In the genomic region with DNA sequence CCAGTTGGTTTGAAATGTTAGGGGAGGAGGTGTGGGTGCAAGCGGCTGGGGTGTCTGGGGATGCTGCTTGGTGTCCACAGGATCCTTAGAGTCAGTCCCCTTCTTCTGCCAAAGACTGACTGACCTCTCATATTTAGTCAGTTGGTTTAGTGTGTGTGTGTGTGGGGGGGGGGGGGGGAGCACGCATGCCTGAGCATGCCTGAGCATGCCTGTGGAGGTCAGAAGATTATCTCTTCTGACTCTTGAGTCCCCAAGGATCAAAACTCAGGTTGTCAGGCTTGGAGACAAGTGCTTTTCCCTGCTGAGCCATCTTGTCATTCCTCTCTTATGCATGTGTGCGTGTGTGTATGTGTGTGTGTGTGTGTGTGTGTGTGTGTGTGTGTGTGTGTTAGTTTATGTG, we compare ENCODE assay signal across 21 mouse cellular contexts.
"Had no signal": no experiment of that assay in that cellular context is flagged by ENCODE, and none has a peak within 500 bp of the region (broad histone marks: within the 10 kb centered on the region; RNA-seq: fewer than 3 reads in every experiment).

No protein-coding gene starts in this region.

- H3K9me3 ChIP-seq: liver, embryonic 12.5 days; liver, embryonic 15.5 days; lung, embryonic 15.5 days; midbrain, embryonic 10.5 days; midbrain, embryonic 13.5 days; stomach, embryonic 15.5 days had no signal

- H3K4me2 ChIP-seq: limb, embryonic 13.5 days; liver, embryonic 12.5 days; liver, embryonic 15.5 days; lung, embryonic 15.5 days; midbrain, embryonic 13.5 days; stomach, embryonic 15.5 days had no signal

- H3K9ac ChIP-seq: limb, embryonic 13.5 days; liver, embryonic 12.5 days; liver, embryonic 15.5 days; lung, embryonic 15.5 days; midbrain, embryonic 13.5 days; stomach, embryonic 15.5 days had no signal

- H3K4me3 ChIP-seq: left cerebral cortex, adult 2 months; limb, embryonic 13.5 days; liver, embryonic 12.5 days; liver, embryonic 15.5 days; lung, embryonic 15.5 days; megakaryocyte, embryonic 14.5 days; midbrain, embryonic 10.5 days; midbrain, embryonic 13.5 days; stomach, embryonic 15.5 days had no signal

- H3K27me3 ChIP-seq: limb, embryonic 13.5 days; liver, embryonic 12.5 days; liver, embryonic 15.5 days; lung, embryonic 15.5 days; megakaryocyte, embryonic 14.5 days; midbrain, embryonic 13.5 days; stomach, embryonic 15.5 days had no signal

- DNase-seq: kidney, adult 8-10 months; kidney, postnatal 36 days; layer of hippocampus, postnatal 36 days; liver; lung, adult 18-20 months; lung, postnatal 10 days; lung, postnatal 36 days; right cerebral cortex, postnatal 25 days; spleen, adult 18-20 months; thymus, postnatal 25 days had no signal

- H3K4me1 ChIP-seq: lung, embryonic 15.5 days; stomach, embryonic 15.5 days had no signal

- ATAC-seq: liver, embryonic 12.5 days; midbrain, embryonic 16.5 days had no signal

- H3K27ac ChIP-seq: kidney, postnatal 0 days; left cerebral cortex, adult 2 months; limb, embryonic 13.5 days; liver, embryonic 12.5 days; liver, embryonic 15.5 days; lung, embryonic 15.5 days; midbrain, embryonic 13.5 days; stomach, embryonic 15.5 days had no signal
